7 mouse cellular contexts compared by ENCODE assay signal in genomic region chr11:49844969-49845368, GRCm38 (mm10). TPM values are rescaled to one million over a fixed set of nuclear protein-coding genes. Genes with fewer than 3 reads are reported as not detected.
A peak's percentile ranks its signal among the peaks of the same experiment; 100 is the strongest.
DNase-seq lines count a peak whose midpoint lies in the region; TF ChIP-seq lines count a peak whose summit lies in the region.

No protein-coding gene starts in this region.

- no peak for TF ChIP-seq POLR2A in bone marrow macrophage, adult 2 months (IDR thresholded peaks at IDR 0.05; ENCODE audit: borderline replicate concordance, low read depth, low read length)
- no peak for TF ChIP-seq POLR2A in small intestine, adult 2 months (IDR thresholded peaks at IDR 0.05; ENCODE audit: low read depth, low read length)

- peaks cover 13% of the 10 kb centered on the region for H3K4me1 ChIP-seq in bone marrow macrophage, adult 2 months (ENCODE audit: control insufficient read depth, insufficient read depth, low read length)
- H3K4me1 ChIP-seq in small intestine, adult 2 months (ENCODE audit: control insufficient read depth, insufficient read depth, insufficient read length, low read length), result peaks cover 14% of the 10 kb centered on the region

- WGBS in small intestine, adult 2 months, result 19% methylated on average over 3 of the region's 3 CpGs

- DNase-seq in 3134 (ENCODE audit: extremely low read depth, insufficient read length, low spot score), result peak; percentile 26
- peak; percentile 70 to 75 for DNase-seq in B cell, adult 2 months
- DNase-seq in frontal cortex, postnatal 10 days (ENCODE audit: low spot score in 2 of 2), result peak; percentile 27 to 33
- DNase-seq in kidney, postnatal 25 days, result peak; percentile 78 to 82
- DNase-seq in lung, postnatal 10 days, result peak; percentile 85

- H3K4me3 ChIP-seq in bone marrow macrophage, adult 2 months (ENCODE audit: insufficient read depth, low read length), result no peak overlapping the region
- H3K4me3 ChIP-seq in small intestine, adult 2 months (ENCODE audit: low read depth, low read length), result no peak overlapping the region

- peak overlapping the region; percentile 18; the same call in 1 of the 2 replicates for H3K27ac ChIP-seq in bone marrow macrophage, adult 2 months (ENCODE audit: insufficient read depth, low read depth, low read length)
- H3K27ac ChIP-seq in small intestine, adult 2 months (ENCODE audit: insufficient read depth, low read depth, low read length), result no peak overlapping the region

- H3K27me3 ChIP-seq in small intestine, adult 2 months (ENCODE audit: control insufficient read depth, insufficient read depth, low read length), result no peaks in the 10 kb centered on the region

- TF ChIP-seq CTCF in bone marrow macrophage, adult 2 months (IDR thresholded peaks at IDR 0.05; ENCODE audit: low read depth, low read length), result peak; percentile 89
- TF ChIP-seq CTCF in small intestine, adult 2 months (IDR thresholded peaks at IDR 0.05; ENCODE audit: extremely low read depth, insufficient read length, insufficient replicate concordance, low read depth, low read length), result peak; percentile 96; the same call in 1 of the 2 replicates

- H3K36me3 ChIP-seq in small intestine, adult 2 months (ENCODE audit: control insufficient read depth, insufficient read depth, low read length), result peaks cover 1% of the 10 kb centered on the region; the same call in 1 of the 2 replicates

RNA-seq across cellular contexts. Expression of gene Mapk9, which starts 1.6 kb away (rescaled TPM):
- polyA plus RNA-seq in bone marrow macrophage, adult 2 months (2012; ENCODE audit: insufficient read depth, insufficient read length, missing spikeins), result 38.6 and 42.8 TPM in 2 replicates
- polyA plus RNA-seq in small intestine, adult 2 months (2012; rRNA removed), result 4.4 and 6.4 TPM in 2 replicates

RNA-seq across cellular contexts. Expression of gene Gfpt2, which starts 51.0 kb away (rescaled TPM):
- polyA plus RNA-seq in bone marrow macrophage, adult 2 months (2012; ENCODE audit: insufficient read depth, insufficient read length, missing spikeins), result not detected in 2 replicates
- 0.48 and 0.71 TPM in 2 replicates for polyA plus RNA-seq in small intestine, adult 2 months (2012; rRNA removed)

RNA-seq across cellular contexts. Expression of gene Rasgef1c, which starts 56.7 kb away (rescaled TPM):
- not detected in 2 replicates for polyA plus RNA-seq in bone marrow macrophage, adult 2 months (2012; ENCODE audit: insufficient read depth, insufficient read length, missing spikeins)
- 0.37 and 0.52 TPM in 2 replicates for polyA plus RNA-seq in small intestine, adult 2 months (2012; rRNA removed)

Comparison
In these comparisons a context has a peak if more than half of its experiments do, and no peak if none do; other contexts are left out.
1. DNase-seq: peak in every context shown above with its lines; median percentile 85 in lung, postnatal 10 days; 80 in kidney, postnatal 25 days; 72 in B cell, adult 2 months; 30 in frontal cortex, postnatal 10 days; 26 in 3134.